Mouse (Mus musculus): Measurements from ENCODE around the gene Prkca.

Gene Prkca

DNA sequence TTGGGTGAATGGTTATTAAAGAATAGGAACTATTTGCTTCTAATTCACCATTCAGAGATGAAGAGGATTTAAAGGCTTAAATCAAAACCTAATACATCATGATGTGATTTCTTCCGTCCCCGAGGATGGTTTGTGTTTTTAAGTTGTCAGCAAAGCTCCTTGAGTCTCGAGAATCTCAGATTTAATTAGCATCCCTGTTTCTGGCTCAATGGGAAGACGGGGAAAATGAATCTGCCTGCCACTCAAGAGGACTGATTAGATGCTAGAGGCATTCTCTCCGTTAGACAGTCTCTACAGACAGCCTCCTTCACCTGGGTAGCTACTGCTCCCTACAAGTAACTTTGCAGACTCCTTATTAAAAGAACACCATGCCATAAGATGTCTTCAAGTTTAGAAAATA is 396.9 kb downstream of the Prkca start:
- DNase-seq (ENCODE audit: low spot score) = no peak

DNA sequence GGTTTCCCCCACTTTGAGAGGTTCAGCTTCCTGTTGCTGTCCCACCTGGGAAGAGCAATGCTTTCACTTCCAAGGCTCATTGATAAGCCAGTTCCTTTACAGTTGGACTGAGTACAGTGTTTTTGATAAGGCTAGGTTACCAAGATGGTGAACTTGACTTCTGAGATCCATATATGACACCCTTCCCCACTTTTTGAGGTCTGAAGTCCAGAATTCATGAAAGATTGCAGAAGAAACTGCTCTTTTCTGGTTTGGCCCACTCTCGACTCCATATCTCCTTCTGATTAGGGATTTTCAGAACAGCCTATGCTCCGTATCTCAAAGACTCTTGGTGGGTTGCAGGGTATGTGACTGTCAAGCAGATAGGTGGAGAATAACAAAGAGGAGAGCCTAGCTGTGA is 406.8 kb downstream of the Prkca start:
- DNase-seq (ENCODE audit: low spot score) = no peak

DNA sequence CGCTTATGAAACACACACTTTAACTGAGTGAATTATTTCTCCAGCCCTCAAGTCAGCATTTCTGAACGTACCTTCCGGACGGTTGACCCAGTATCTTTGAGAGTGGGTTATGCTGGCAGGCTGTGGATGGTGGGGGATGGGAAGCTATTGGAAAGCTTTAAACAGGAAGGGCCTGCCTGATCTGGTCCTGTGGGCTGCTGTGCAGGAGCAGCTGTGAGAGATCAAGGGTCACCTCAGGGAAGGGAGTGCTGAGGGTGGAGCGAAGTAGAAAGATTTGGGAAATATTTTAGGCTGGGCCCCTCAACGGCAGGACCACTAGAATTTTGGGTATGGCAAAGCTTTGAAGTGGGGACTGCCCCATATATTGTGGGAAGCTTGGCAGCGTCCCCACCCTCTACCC is 412.0 kb downstream of the Prkca start:
- DNase-seq (ENCODE audit: low spot score) = no peak

DNA sequence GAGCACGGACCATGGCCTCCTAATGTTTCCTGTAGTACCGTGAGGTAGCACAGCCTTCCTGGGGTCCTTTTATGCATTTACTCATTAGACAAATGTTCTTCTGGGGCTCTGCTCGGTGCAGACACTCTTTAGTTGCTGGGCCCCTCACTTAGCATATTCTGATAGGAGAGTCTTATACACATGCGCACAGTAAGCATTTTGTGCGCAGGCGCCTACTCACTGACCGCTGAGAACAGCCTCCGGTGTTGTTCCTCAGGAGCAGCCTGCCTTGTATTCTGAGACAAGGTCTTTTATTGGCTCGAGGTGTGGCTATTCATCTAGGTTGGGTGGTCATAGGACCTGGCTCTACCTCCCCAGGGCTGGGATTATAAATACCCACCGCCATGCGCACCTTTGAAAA is 412.4 kb downstream of the Prkca start:
- no peak for DNase-seq (ENCODE audit: low spot score)

DNA sequence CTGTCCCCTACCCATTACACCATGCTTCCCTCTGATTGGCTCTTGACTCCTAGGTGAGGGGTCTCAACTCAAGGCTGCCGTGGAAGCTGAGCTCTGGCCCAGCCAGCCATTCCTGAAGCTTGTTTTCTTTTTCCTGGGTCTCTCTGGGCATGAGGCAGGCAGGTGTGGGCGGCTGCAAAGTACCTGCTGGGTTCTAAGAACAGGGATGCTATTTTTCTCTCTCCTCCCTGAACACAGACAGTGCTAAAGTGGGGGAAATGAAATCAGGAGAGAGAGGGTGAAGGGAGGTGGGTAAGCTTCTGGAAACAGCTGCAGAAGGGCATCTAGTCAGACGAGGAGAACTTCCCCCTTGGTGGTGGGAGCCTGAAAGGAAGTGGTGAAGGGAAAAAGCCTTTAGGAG is 414.0 kb downstream of the Prkca start:
- no peak for DNase-seq (ENCODE audit: low spot score)

DNA sequence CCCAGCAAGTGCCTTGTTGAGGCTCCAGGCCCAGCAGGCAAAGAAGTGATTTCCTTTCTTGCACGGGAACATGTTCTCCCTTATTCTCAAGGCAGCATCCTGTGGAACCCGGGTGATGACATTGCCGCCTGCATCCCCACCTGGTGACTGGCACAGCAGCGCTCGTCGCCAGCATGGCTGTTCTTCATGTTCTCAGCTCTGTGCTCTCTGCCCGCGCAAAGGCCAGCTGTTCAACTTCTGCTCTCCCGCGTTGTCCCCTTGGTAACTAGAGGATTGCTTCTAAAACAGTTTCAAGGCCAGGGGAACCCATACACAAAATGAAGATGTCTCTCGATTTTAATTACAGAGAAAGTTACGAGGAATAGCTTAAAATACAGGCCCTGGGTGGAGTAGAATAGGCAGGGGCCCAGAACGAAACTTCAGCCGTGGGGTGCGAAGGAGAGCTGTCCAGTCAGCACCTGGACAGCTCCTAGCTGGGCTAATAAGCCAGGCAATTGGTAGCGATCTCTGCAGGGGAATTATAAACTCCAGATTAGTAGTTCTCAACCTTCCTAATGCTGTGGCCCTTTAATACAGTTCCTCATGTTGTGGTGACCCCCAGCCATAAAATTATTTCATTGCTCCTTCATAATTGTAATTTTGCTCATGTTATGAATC is 423.7 kb downstream of the Prkca start:
- DNase-seq (ENCODE audit: low spot score) = peak; percentile 10

DNA sequence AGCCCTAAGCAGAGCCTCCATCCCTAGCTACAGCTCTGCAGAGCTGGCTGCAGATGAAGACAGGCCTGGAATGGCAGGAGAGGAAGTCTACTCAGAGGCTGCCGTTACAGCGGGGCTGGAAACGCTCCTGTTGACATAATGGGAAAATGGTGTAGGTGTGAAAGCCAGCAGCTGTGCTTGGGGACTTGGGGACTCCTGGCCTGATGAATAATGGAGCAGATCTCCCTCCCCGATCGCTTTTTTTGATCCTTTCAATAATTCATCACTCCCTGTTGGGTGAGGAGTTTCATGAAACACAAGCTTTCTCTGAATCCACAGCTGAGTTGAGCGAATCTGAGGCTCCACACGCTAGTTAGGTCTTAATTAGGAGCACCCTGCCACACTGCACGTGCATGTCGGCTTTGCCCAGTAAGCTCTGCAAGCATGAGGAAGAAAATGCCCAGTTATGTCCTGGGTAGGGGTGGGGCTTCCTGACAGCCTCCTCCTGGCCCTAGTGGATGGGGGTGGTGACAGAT is 425.9 kb downstream of the Prkca start:
- DNase-seq (ENCODE audit: low spot score) = no peak

DNA sequence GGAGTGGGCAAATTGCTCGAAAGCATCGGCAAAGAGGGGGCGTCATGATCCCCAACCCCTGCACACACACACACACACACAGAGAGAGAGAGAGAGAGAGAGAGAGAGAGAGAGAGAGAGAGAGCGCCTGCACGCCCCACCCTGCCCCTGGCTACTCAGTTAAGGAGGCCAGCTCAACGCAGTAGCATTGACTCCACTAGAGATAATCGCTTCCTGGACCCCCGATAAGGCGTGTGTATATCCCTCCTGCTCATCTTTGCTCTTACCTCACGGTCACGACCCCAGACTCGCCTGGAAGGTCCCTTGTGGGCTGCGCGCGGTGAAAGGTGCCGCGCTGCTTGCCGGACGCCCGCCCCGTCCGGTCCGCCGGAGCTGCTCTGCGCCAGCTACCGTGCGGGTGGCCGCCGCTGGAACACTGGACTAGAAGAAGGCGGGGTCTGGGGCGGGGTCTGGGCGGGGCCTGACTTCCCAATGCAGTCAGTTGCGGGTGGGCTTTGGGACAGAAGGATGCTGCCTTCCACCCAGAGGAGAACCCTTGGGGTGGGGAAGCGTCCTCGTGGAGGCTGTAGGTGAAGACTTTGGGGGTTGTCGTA is 429.0 kb downstream of the Prkca start, which contains the start of gene Cacng5:
Gene Cacng5 (minus strand): TSS at position 422 of the 593 bp plus-strand sequence.
- DNase-seq (ENCODE audit: low spot score) = no peak

DNA sequence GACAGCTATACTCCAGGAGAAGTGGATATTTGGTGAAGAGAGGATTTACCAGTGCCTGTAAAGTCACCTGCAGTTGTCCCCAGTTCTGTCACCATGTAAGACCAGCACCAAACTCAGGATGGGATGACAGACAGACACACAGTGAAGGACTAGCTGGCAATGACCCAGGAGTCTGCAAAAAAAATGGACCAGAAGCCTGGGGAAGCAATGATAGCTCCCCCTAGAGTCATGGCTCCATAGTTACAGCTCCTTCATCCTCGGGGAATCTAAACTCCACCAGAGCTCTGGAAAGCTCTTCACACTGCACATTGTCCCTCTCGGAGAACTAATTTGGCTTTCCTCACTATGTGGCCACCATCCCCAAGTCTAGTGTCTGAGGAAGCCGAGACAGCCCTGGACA is 430.4 kb downstream of the Prkca start:
- DNase-seq (ENCODE audit: low spot score) = no peak

DNA sequence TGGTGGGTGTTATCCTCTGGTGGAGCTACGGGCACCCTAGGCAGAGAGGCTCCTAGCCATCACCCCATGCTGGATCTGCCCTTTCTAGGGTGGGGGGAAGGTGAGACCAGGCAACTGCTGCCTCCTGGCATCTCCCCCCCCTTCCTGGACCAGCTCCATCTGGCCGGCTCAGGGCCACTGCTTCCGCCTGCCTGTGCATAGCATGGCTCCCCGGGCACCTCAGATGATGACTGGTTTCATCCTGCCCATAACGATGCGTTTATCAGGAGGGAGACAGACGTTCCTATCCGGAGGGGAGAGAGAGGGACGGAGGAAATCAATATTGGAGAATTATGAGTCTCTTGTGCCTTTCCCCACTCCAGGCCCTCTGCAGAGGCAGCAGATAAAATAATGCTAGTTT is 438.4 kb downstream of the Prkca start:
- no peak for DNase-seq (ENCODE audit: low spot score)

DNA sequence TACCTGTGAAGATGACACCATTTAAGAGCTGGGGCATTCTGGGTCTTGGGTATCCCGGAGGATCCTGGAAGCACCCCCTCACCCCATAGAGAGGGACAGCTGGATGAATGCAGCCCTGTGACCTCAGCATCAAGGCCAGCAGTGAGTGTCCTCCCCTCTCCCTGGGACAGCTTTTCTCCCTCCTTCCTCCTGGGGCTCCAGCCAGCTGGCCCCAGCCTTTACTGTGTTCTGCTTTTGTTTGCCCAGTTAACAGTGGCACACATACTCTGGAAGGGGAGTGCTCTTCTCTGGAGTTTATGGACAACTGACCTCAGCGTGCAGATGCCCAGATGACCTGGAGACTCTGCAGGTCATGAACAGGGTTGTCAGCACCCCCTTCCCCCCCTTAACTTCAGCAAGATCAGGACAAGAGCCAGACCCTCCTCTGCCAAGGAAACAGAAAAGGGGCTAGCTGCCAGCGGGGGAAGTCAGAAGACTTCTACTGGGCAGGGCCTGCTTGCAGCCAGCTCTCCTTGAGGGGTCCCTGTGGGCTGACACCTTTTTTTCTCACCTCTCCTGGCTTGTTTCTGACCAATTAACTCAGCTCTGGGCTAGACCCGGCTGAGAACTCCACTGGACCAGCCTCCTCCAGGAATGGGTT is 439.6 kb downstream of the Prkca start:
- peak; percentile 30 for DNase-seq (ENCODE audit: low spot score)

DNA sequence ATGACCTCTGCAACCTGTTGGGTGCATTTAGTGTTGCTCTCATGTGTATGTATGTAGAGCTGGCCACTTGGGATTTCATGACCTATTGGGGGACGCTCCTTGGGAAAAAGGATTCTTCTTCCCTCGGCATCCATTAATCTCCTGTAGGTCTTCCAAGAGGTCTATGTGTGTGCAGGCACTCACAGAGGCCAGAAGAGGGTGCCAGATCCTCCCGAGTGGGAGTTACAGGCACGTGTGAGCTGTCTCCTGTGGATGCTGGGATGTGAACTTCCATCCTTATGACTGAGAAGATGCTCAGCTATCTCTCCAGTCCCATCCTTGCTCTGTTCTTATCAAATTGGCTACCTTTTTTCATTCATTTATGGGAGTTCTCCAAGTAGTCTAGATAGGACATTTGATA is 443.3 kb downstream of the Prkca start:
- no peak for DNase-seq (ENCODE audit: low spot score)

DNA sequence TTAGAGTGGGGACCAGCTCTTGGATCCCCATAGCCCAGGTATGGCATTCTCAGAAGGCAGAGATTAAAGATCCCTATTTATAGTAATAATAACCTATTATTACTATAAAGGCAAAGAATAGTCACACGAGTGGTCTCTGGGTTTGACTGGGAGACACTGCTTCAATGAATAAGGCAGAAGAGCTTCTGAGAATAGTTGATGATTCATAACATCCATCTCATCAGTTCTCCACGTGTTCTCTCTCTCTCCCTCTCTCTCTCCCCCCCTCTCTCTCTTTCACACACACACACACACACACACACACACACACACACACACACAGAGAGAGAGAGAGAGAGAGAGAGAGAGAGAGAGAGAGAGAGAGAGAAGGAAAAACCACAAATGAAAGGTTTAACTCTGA is 445.0 kb downstream of the Prkca start:
- DNase-seq (ENCODE audit: low spot score) = no peak

DNA sequence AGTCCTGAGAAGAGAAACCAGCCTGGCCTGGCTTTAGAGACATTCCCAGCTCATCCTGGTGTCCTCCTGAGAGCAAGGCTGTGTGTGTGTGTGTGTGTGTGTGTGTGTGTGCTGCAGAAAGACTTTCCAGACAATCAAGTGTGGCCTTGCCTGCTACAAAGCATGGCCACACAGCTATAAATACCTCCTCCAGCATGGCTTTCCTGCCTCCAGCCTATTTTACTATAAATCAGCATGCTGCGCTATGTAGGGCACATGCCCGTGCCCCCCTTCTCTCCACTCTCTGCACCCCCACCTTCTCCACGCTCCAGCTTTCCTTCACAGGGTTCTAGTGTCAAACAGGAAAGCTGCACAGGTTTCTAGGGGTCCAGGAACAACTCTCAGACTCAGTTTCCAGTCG is 448.1 kb downstream of the Prkca start:
- no peak for DNase-seq (ENCODE audit: low spot score)

DNA sequence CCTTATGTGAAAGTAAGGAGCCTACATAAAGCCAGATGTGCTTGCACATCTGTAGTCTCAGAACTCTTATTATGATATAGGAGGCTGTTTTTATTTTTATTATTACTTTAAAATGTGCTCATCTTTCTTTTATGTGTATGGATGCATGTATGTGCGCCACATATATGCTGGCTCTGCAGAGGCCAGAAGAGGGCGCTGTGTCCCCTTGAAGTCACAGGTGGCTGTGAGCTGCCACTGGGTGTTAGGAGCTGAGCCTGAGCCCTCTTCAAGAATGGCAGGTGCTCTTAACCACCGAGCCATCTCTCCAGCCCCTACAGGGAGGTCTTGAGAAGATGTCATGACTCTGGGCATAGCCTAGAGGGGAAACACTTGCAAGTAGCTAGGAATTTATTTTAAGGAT is 452.4 kb downstream of the Prkca start:
- no peak for DNase-seq (ENCODE audit: low spot score)

DNA sequence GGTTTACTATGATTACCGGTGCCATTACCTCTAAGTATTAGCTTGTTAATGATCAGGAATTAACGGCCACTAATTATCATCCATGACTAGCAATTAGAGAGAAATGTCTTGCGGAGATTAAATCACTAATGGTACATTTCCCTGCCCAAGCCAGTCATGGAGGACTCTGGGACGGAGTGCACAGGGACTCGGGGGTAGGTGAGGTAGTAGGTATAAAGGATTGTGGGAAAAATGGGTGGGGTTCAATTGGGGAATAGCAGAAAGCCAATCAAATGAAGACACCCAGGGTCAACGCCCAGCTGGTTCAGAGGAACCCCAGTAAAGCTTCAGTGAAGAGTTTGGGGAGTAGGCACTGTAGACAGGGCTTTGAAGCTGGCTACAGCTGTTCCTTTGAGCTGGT is 456.4 kb downstream of the Prkca start:
- DNase-seq (ENCODE audit: low spot score) = no peak
